Mouse (Mus musculus): ENCODE results near the gene Ndufs2.
A peak's percentile ranks its signal among the peaks of the same experiment; 100 is the strongest.

- TF ChIP-seq CTCF (IDR thresholded peaks at IDR 0.05) (no peak), EP300 (IDR thresholded peaks at IDR 0.05) (peak; percentile 92)
These were observed 18.1 kb downstream of the Ndufs2 start for GRCm38 (mm10) chr1:171232800-171233730.
